13 mouse cellular contexts compared by ENCODE assay signal in the genomic region with DNA sequence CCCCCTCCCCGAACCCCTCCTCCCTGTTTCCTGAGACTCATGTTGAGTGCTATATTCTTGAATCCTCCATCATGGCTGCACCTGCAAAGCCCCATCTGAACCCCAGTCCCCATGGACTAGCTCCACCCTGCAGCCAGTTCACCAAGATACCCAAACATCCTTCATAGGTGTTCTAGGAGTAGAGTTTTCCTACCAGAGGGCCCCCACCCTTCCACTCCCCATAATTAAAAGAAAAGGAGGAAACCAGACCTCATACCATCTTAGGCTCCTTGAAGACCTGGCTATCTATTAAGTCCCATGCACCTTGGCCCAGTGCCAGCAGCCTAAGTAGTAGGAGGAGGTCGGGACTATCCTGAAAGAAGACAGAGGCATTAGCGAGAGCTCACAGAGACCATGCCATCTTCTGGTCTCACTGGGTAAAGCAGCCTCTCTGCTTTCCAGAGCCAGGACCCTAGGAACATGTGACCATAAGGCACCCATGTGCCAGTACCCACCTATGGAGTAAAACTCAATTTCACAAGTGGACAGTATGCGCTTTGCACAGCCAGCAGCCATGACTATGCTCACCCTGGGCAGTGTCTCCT. TPM values are rescaled to one million over a fixed set of nuclear protein-coding genes. Genes with fewer than 3 reads are reported as not detected.
DNase-seq lines count a peak whose midpoint lies in the region; ATAC-seq and TF ChIP-seq lines count a peak whose summit lies in the region.
"Had no signal": no experiment of that assay in that cellular context is flagged by ENCODE, and none has a peak within 500 bp of the region (broad histone marks: within the 10 kb centered on the region; RNA-seq: fewer than 3 reads in every experiment).

No protein-coding gene starts in this region.

- no peak overlapping the region for H3K4me2 ChIP-seq in heart, postnatal 0 days (ENCODE audit: low read depth, low read length)
- H3K4me2 ChIP-seq in heart, embryonic 11.5 days = no peak overlapping the region
- no peak overlapping the region for H3K4me2 ChIP-seq in lung, postnatal 0 days (replicated peaks; ENCODE audit: low read depth, low read length)

- TF ChIP-seq POLR2A in bone marrow, adult 2 months (IDR thresholded peaks at IDR 0.05; ENCODE audit: borderline replicate concordance, control insufficient read depth, low read depth, low read length) = no peak

- H3K9ac ChIP-seq in heart, postnatal 0 days (replicated peaks; ENCODE audit: low read depth, low read length) = no peak overlapping the region
- no peak overlapping the region for H3K9ac ChIP-seq in heart, embryonic 11.5 days (ENCODE audit: low read depth, low read length)
- H3K9ac ChIP-seq in lung, postnatal 0 days (replicated peaks; ENCODE audit: low read depth) = no peak overlapping the region

- DNase-seq in heart, postnatal 0 days (ENCODE audit: low spot score) = no peak
- no peak for DNase-seq in lung, postnatal 0 days (ENCODE audit: low spot score)
- no peak for DNase-seq in lung, postnatal 25 days (ENCODE audit: low spot score)
- DNase-seq in retina, postnatal 1 day = peak; percentile 46
- no peak for DNase-seq in left cerebral cortex, adult 11 months (ENCODE audit: low spot score)
- DNase-seq: adrenal gland, adult 8-10 months; gastrocnemius, postnatal 36 days had no signal

- no peak overlapping the region for H3K27ac ChIP-seq in heart, postnatal 0 days (ENCODE audit: low read depth)
- H3K27ac ChIP-seq in heart, embryonic 11.5 days (ENCODE audit: low read depth, low read length) = no peak overlapping the region
- H3K27ac ChIP-seq in lung, postnatal 0 days (ENCODE audit: low read length) = no peak overlapping the region
- no peak overlapping the region for H3K27ac ChIP-seq in bone marrow, adult 2 months (ENCODE audit: control insufficient read depth, insufficient read depth, low read depth, low read length, poor library complexity)

- ATAC-seq in heart, postnatal 0 days (ENCODE audit: insufficient read depth, low read depth) = peak; percentile 25; the same call in 1 of the 2 replicates
- no peak for ATAC-seq in heart, embryonic 11.5 days (replicated peaks; ENCODE audit: insufficient number of reproducible peaks, low FRiP score, low TSS enrichment)
- no peak for ATAC-seq in lung, postnatal 0 days
- ATAC-seq in inflammation-experienced regulatory T-cells, adult 6 months = no peak

- H3K4me1 ChIP-seq in heart, postnatal 0 days (ENCODE audit: control insufficient read depth, insufficient read depth) = no peaks in the 10 kb centered on the region
- H3K4me1 ChIP-seq in heart, embryonic 11.5 days (ENCODE audit: control insufficient read depth, insufficient read depth, low read length) = no peaks in the 10 kb centered on the region
- no peaks in the 10 kb centered on the region for H3K4me1 ChIP-seq in lung, postnatal 0 days (ENCODE audit: insufficient read depth, low read depth, low read length)
- no peaks in the 10 kb centered on the region for H3K4me1 ChIP-seq in bone marrow, adult 2 months (ENCODE audit: control insufficient read depth, insufficient read depth, low read length)

- no peaks in the 10 kb centered on the region for H3K27me3 ChIP-seq in heart, postnatal 0 days (ENCODE audit: control insufficient read depth, insufficient read depth, low read length)
- H3K27me3 ChIP-seq in heart, embryonic 11.5 days (ENCODE audit: control insufficient read depth, insufficient read depth, low read length) = no peaks in the 10 kb centered on the region
- H3K27me3 ChIP-seq in lung, postnatal 0 days (replicated peaks; ENCODE audit: insufficient read depth, low read length) = no peaks in the 10 kb centered on the region

- peaks cover 94% of the 10 kb centered on the region for H3K36me3 ChIP-seq in heart, postnatal 0 days (replicated peaks; ENCODE audit: control insufficient read depth, insufficient read depth, low read length)
- H3K36me3 ChIP-seq in heart, embryonic 11.5 days (ENCODE audit: control insufficient read depth, insufficient read depth, low read length) = peaks cover 48% of the 10 kb centered on the region
- H3K36me3 ChIP-seq in lung, postnatal 0 days (ENCODE audit: insufficient read depth, low read length) = peaks cover 42% of the 10 kb centered on the region

- TF ChIP-seq CTCF in heart, postnatal 0 days (IDR thresholded peaks at IDR 0.05; ENCODE audit: low read depth) = peak; percentile 35
- peak; percentile 52 for TF ChIP-seq CTCF in lung, postnatal 0 days (IDR thresholded peaks at IDR 0.05)
- TF ChIP-seq CTCF in bone marrow, adult 2 months (IDR thresholded peaks at IDR 0.05; ENCODE audit: control insufficient read depth, insufficient read depth, low read length) = peak; percentile 24; the same call in 1 of the 2 replicates

- TF ChIP-seq EP300 in heart, postnatal 0 days (IDR thresholded peaks at IDR 0.05; ENCODE audit: low read depth) = no peak
- TF ChIP-seq EP300 in lung, postnatal 0 days (IDR thresholded peaks at IDR 0.05) = no peak

- 55% methylated on average over 4 of the region's 4 CpGs for WGBS in heart, postnatal 0 days
- WGBS in heart, embryonic 11.5 days (ENCODE audit: insufficient replicate concordance) = 66% methylated on average over 4 of the region's 4 CpGs
- WGBS in lung, postnatal 0 days = 54% methylated on average over 4 of the region's 4 CpGs
- WGBS in bone marrow, adult 2 months = 52% methylated on average over 4 of the region's 4 CpGs

- no peaks in the 10 kb centered on the region for H3K9me3 ChIP-seq in heart, postnatal 0 days (replicated peaks; ENCODE audit: control insufficient read depth, low read length)
- H3K9me3 ChIP-seq in heart, embryonic 11.5 days (replicated peaks; ENCODE audit: control insufficient read depth, low read length) = no peaks in the 10 kb centered on the region
- no peaks in the 10 kb centered on the region for H3K9me3 ChIP-seq in lung, postnatal 0 days (ENCODE audit: low read length)

- H3K4me3 ChIP-seq in heart, postnatal 0 days (ENCODE audit: low read depth, low read length) = no peak overlapping the region
- no peak overlapping the region for H3K4me3 ChIP-seq in heart, embryonic 11.5 days (ENCODE audit: low read depth, low read length)
- no peak overlapping the region for H3K4me3 ChIP-seq in lung, postnatal 0 days (ENCODE audit: low read depth, low read length)
- no peak overlapping the region for H3K4me3 ChIP-seq in bone marrow, adult 2 months (replicated peaks; ENCODE audit: control insufficient read depth, low read depth, low read length)
- H3K4me3 ChIP-seq: erythroblast, embryonic 14.5 days had no signal

RNA-seq across cellular contexts. Expression of a gene that starts 7.0 kb away (rescaled TPM):
- total RNA-seq in heart, postnatal 0 days (2014; rRNA removed; ENCODE audit: low replicate concordance) = 4.9 and 8.6 TPM in 2 replicates
- polyA plus RNA-seq in heart, postnatal 0 days (2015; fragmentation: Nextera tagmentation; extraction: Ambion mirVana) = 4.4 and 5.2 TPM in 2 replicates
- polyA plus RNA-seq in heart, embryonic 11.5 days (2014; fragmentation: Nextera tagmentation; extraction: Ambion mirVana) = 5.9 and 8.3 TPM in 2 replicates
- polyA plus RNA-seq in lung, postnatal 0 days (2015; fragmentation: Nextera tagmentation; extraction: Ambion mirVana) = 13.8 and 14.8 TPM in 2 replicates
- 3.9 and 8.9 TPM in 2 replicates for polyA plus RNA-seq in bone marrow, adult 2 months (2011; ENCODE audit: insufficient read depth, insufficient read length, low replicate concordance, missing spikeins)
- polyA plus RNA-seq in inflammation-experienced regulatory T-cells, adult 6 months (2017; shearing (Covaris generic)) = 10 to 100 TPM; 55.3 to 73.9 (median 67.2) TPM

RNA-seq across cellular contexts. Expression of a gene that starts 7.6 kb away (rescaled TPM):
- 49.0 and 63.7 TPM in 2 replicates for total RNA-seq in heart, postnatal 0 days (2014; rRNA removed; ENCODE audit: low replicate concordance)
- 38.4 and 41.9 TPM in 2 replicates for polyA plus RNA-seq in heart, postnatal 0 days (2015; fragmentation: Nextera tagmentation; extraction: Ambion mirVana)
- polyA plus RNA-seq in heart, embryonic 11.5 days (2014; fragmentation: Nextera tagmentation; extraction: Ambion mirVana) = 62.9 and 69.0 TPM in 2 replicates
- polyA plus RNA-seq in lung, postnatal 0 days (2015; fragmentation: Nextera tagmentation; extraction: Ambion mirVana) = 74.0 and 80.1 TPM in 2 replicates
- 26.7 and 38.0 TPM in 2 replicates for polyA plus RNA-seq in bone marrow, adult 2 months (2011; ENCODE audit: insufficient read depth, insufficient read length, low replicate concordance, missing spikeins)
- 10 to 100 TPM; 46.6 to 50.3 (median 47.0) TPM for polyA plus RNA-seq in inflammation-experienced regulatory T-cells, adult 6 months (2017; shearing (Covaris generic))

RNA-seq across cellular contexts. Expression of a gene that starts 10.7 kb away (rescaled TPM):
- total RNA-seq in heart, postnatal 0 days (2014; rRNA removed; ENCODE audit: low replicate concordance) = not detected in 2 replicates
- polyA plus RNA-seq in heart, postnatal 0 days (2015; fragmentation: Nextera tagmentation; extraction: Ambion mirVana) = not detected in 2 replicates
- polyA plus RNA-seq in heart, embryonic 11.5 days (2014; fragmentation: Nextera tagmentation; extraction: Ambion mirVana) = not detected in 2 replicates
- polyA plus RNA-seq in lung, postnatal 0 days (2015; fragmentation: Nextera tagmentation; extraction: Ambion mirVana) = 0.12 TPM in 1 of 2 replicates, not detected in the other
- not detected in 2 replicates for polyA plus RNA-seq in bone marrow, adult 2 months (2011; ENCODE audit: insufficient read depth, insufficient read length, low replicate concordance, missing spikeins)
- polyA plus RNA-seq in inflammation-experienced regulatory T-cells, adult 6 months (2017; shearing (Covaris generic)) = not detected
- total RNA-seq: adrenal gland, adult 8-10 months; gastrocnemius, postnatal 36 days had no signal
- polyA plus RNA-seq: erythroblast, embryonic 14.5 days; thymus, postnatal 0 days had no signal

RNA-seq across cellular contexts. Expression of a gene that starts 14.8 kb away (rescaled TPM):
- not detected in 2 replicates for total RNA-seq in heart, postnatal 0 days (2014; rRNA removed; ENCODE audit: low replicate concordance)
- 0.33 TPM in 1 of 2 replicates, not detected in the other for polyA plus RNA-seq in heart, postnatal 0 days (2015; fragmentation: Nextera tagmentation; extraction: Ambion mirVana)
- 0.44 TPM in 1 of 2 replicates, not detected in the other for polyA plus RNA-seq in heart, embryonic 11.5 days (2014; fragmentation: Nextera tagmentation; extraction: Ambion mirVana)
- polyA plus RNA-seq in lung, postnatal 0 days (2015; fragmentation: Nextera tagmentation; extraction: Ambion mirVana) = 0.32 and 0.98 TPM in 2 replicates
- polyA plus RNA-seq in bone marrow, adult 2 months (2011; ENCODE audit: insufficient read depth, insufficient read length, low replicate concordance, missing spikeins) = not detected in 2 replicates
- not detected for polyA plus RNA-seq in inflammation-experienced regulatory T-cells, adult 6 months (2017; shearing (Covaris generic))
- total RNA-seq: gastrocnemius, postnatal 36 days; left cerebral cortex, postnatal 25 days had no signal
- polyA plus RNA-seq: erythroblast, embryonic 14.5 days had no signal

RNA-seq across cellular contexts. Expression of a gene that starts 20.8 kb away (rescaled TPM):
- 665 and 888 TPM in 2 replicates for total RNA-seq in heart, postnatal 0 days (2014; rRNA removed; ENCODE audit: low replicate concordance)
- 217 and 244 TPM in 2 replicates for polyA plus RNA-seq in heart, postnatal 0 days (2015; fragmentation: Nextera tagmentation; extraction: Ambion mirVana)
- 449 and 481 TPM in 2 replicates for polyA plus RNA-seq in heart, embryonic 11.5 days (2014; fragmentation: Nextera tagmentation; extraction: Ambion mirVana)
- polyA plus RNA-seq in lung, postnatal 0 days (2015; fragmentation: Nextera tagmentation; extraction: Ambion mirVana) = 344 and 386 TPM in 2 replicates
- polyA plus RNA-seq in bone marrow, adult 2 months (2011; ENCODE audit: insufficient read depth, insufficient read length, low replicate concordance, missing spikeins) = 319 and 327 TPM in 2 replicates
- 100 to 1,000 TPM in 1 of 3 experiments, 10 to 100 TPM in 2; 90.3 to 208 (median 96.5) TPM for polyA plus RNA-seq in inflammation-experienced regulatory T-cells, adult 6 months (2017; shearing (Covaris generic))
